Mouse (Mus musculus) neural tube, embryonic 12.5 days (tissue): ENCODE measurements at regions not wholly inside any gene's neighbourhood (a gene's known extent, or its start where the extent isn't known, plus 50 kb on each side); places are given as distances from the start of the nearest gene placed in this dataset.

Experiments
- ATAC-seq: fragments of 200-750 bp; cut with Nextera tagmentation; 2 replicates; pipeline ENCODE4 v1.8.0; 2017; ENCODE audit warnings: low read depth, mild to moderate bottlenecking, moderate TSS enrichment, moderate library complexity; ENCODE audit not compliant: low FRiP score
- H3K27ac ChIP-seq: fragments of 300-500 bp; sonication (generic); 2 replicates; pipeline ENCODE4 v1.5.1; 2016
- H3K27me3 ChIP-seq: fragments of 300-500 bp; sonication (generic); replicated peaks from 2 replicates; pipeline ENCODE4 v1.6.1; 2016; ENCODE audit warnings: mild to moderate bottlenecking
- H3K36me3 ChIP-seq: fragments of 300-500 bp; sonication (generic); 2 replicates; pipeline ENCODE4 v1.6.1; 2016; ENCODE audit warnings: mild to moderate bottlenecking
- H3K4me1 ChIP-seq: fragments of 300-500 bp; sonication (generic); 2 replicates; pipeline ENCODE4 v1.6.1; 2016
- H3K4me2 ChIP-seq: fragments of 300-500 bp; sonication (generic); replicated peaks from 2 replicates; pipeline ENCODE4 v1.6.1; 2016; ENCODE audit warnings: mild to moderate bottlenecking
- H3K4me3 ChIP-seq: fragments of 300-500 bp; sonication (generic); 2 replicates; pipeline ENCODE4 v1.5.1; 2016
- H3K9ac ChIP-seq: fragments of 300-500 bp; sonication (generic); 2 replicates; pipeline ENCODE4 v1.6.1; 2016; ENCODE audit warnings: mild to moderate bottlenecking
- H3K9me3 ChIP-seq: fragments of 300-500 bp; sonication (generic); 2 replicates; pipeline ENCODE4 v1.6.1; 2016; ENCODE audit warnings: mild to moderate bottlenecking
- WGBS: fragments of 180-500 bp; shearing (Covaris S2); methylation state at CpG from one replicate; pipeline ENCODE4 v1.1.7; 2016; 5-methylcytosine and 5-hydroxymethylcytosine counted together

DNA sequence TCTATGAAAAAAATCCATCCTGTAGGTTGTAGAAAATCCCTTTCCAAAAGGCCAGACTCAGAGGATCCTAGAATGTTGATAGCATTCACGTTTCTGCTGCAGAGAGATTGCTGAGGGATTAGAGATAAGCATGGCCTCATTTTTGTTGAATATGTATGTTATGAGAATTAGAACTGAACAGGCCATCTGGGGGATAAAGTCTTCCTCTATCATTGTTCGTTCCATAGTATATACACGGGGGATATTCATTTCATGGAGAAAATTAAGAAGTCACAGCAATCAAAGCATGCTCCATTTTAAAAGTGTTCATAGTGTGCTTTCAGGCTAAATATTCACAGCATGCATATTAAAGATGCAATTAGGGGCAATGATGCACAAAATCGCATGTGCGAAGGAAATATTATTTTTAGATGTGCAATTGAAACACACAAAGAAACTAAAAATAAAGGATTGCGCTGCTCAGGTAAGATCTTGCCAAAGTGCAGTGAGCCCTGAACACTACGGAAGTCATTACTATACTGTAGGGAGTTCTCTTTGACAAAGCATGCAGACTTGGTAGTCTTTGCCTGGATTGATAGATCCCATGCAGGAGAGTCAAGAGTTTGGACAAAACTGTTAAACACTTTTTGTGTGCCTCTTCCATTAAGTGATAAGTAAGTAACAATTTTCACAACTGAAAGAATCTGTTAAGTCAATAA is 511.5 kb downstream of the Phf3 start:
- Histone ChIP-seq H3K27me3 (no peaks in the 10 kb centered on the region), H3K9ac (no peak overlapping the region), H3K4me3 (no peak overlapping the region), H3K4me1 (no peaks in the 10 kb centered on the region), H3K9me3 (no peaks in the 10 kb centered on the region), H3K36me3 (no peaks in the 10 kb centered on the region), H3K27ac (no peak overlapping the region), H3K4me2 (no peak overlapping the region)
- WGBS: 85% methylated on average over 7 of the region's 7 CpGs
- no peak for ATAC-seq

DNA sequence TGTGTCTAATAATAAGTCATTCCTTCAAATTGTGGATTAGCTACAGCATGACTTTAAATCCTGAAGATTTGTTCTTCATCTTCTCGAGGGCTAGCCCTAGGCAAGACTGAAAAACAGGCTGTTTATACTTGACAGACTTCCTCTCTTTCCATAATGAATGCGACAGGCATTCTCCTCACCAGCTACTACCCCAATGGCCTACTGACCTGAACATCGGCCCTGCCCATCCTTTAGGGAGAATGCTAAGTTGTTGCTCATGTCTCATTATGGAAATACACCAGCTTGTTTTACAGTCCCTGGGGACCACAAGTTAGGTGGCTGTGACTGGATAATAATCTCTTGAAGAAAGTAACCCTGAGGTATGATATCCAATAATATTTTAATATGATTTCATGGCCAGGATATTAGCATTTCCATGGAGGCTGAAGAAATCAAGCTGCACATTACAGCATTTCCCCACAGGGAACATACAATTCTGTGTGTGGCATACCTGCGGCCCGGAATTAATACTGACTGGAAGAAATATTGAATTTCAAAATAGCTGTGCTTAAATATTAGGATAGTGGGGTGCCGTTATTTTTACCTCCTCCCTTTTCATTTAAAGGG is 553.0 kb downstream of the Phf3 start:
- Histone ChIP-seq H3K36me3 (no peaks in the 10 kb centered on the region), H3K27me3 (no peaks in the 10 kb centered on the region), H3K9ac (no peak overlapping the region), H3K27ac (no peak overlapping the region), H3K4me3 (no peak overlapping the region), H3K4me1 (no peaks in the 10 kb centered on the region), H3K9me3 (no peaks in the 10 kb centered on the region), H3K4me2 (no peak overlapping the region)
- WGBS: 80% methylated on average over 6 of the region's 6 CpGs
- no peak for ATAC-seq

DNA sequence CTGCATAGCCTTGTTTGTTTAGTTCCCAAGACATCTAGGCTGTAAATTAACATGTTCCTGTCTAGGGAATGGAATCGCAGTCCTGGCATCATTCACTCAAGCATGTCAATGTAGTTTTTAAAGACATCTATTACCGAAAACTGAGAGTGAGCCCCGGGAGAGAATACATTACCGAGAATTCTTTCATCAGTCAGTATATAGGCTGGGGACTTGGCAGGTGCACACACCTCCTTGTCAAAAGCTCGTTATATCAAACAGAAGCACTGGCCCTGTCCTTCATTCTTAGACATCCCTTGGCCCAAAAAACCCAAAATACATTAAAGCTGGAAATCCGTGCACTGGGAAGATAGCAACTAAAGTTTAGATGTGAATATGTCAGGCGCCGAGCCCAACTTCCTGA is 555.5 kb downstream of the Phf3 start:
- no peaks in the 10 kb centered on the region for H3K9me3 ChIP-seq
- no peak overlapping the region for H3K27ac ChIP-seq
- no peaks in the 10 kb centered on the region for H3K36me3 ChIP-seq
- no peaks in the 10 kb centered on the region for H3K27me3 ChIP-seq
- no peak for ATAC-seq
- WGBS: 90% methylated on average over 8 of the region's 8 CpGs
- no peak overlapping the region for H3K4me2 ChIP-seq
- no peak overlapping the region for H3K9ac ChIP-seq
- no peaks in the 10 kb centered on the region for H3K4me1 ChIP-seq
- no peak overlapping the region for H3K4me3 ChIP-seq

DNA sequence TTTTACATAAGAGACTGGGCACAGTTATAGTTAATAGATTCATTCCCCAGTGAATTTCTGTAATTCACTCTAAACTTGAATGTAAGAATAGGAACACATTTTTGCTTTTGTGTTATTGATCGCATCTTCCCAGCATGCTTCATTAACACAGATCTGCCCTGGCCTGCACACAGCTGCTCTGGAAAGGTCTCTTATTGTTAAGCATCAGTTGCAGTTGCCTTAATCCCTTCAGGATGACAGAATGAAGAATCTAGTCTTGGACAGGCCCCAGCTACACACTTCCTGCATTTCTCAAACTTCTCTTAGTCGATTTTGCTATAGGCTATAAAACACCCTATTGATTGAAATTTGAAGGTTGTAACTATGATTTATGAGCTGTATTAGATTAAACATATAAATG is 584.6 kb downstream of the Phf3 start:
- no peaks in the 10 kb centered on the region for H3K4me1 ChIP-seq
- H3K9ac ChIP-seq: no peak overlapping the region
- ATAC-seq: no peak
- no peaks in the 10 kb centered on the region for H3K27me3 ChIP-seq
- no peak overlapping the region for H3K27ac ChIP-seq
- no peaks in the 10 kb centered on the region for H3K9me3 ChIP-seq
- WGBS: 69% methylated on average over 2 of the region's 2 CpGs
- no peak overlapping the region for H3K4me3 ChIP-seq
- H3K36me3 ChIP-seq: no peaks in the 10 kb centered on the region
- H3K4me2 ChIP-seq: no peak overlapping the region

DNA sequence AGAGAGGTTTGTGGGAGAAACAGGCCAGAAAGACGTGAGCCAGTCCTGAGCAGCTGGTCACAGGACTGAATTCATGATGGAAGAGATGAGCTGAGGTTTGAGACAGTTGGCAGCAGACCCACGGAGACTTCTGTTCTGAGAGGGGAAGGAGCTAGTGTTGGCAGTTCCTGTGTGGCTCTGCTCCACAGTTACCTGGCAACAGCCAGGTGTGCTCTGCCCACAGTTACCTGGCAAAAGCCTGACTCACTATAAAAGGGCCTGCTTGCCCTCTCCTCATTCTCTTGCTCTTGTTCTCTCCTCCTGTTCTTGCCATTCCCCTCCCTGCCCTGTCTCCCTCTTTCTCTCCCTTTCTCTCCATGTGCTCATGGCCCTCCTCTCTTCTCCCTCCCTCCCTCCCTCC is 611.3 kb downstream of the Phf3 start:
- Histone ChIP-seq H3K27me3 (no peaks in the 10 kb centered on the region), H3K4me3 (no peak overlapping the region), H3K9me3 (no peaks in the 10 kb centered on the region), H3K4me1 (no peaks in the 10 kb centered on the region), H3K36me3 (no peaks in the 10 kb centered on the region), H3K4me2 (no peak overlapping the region), H3K9ac (no peak overlapping the region), H3K27ac (no peak overlapping the region)
- 80% methylated on average over 2 of the region's 2 CpGs for WGBS
- no peak for ATAC-seq

DNA sequence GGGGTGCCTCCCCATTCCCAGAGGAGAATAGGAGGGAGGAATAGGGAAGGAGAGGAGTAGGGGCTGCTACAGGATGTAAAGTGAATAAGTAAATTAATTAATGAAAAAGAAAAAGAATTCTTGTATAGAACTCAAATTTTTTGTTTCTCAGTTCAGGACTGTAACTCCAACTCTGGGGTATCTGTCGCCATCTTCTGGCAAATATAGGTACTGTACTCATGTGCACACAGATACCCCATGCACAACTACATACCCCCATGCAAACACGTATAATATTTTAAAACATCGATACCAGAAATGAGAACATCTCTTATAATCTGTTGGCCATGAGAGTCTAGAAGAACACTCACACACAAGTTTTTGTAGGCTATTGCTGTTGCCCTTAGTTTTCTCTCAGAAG is 614.2 kb downstream of the Phf3 start:
- no peaks in the 10 kb centered on the region for H3K36me3 ChIP-seq
- 78% methylated on average over 3 of the region's 3 CpGs for WGBS
- H3K4me1 ChIP-seq: no peaks in the 10 kb centered on the region
- H3K9ac ChIP-seq: no peak overlapping the region
- H3K27ac ChIP-seq: no peak overlapping the region
- H3K9me3 ChIP-seq: no peaks in the 10 kb centered on the region
- H3K4me2 ChIP-seq: no peak overlapping the region
- no peak for ATAC-seq
- no peaks in the 10 kb centered on the region for H3K27me3 ChIP-seq
- H3K4me3 ChIP-seq: no peak overlapping the region

DNA sequence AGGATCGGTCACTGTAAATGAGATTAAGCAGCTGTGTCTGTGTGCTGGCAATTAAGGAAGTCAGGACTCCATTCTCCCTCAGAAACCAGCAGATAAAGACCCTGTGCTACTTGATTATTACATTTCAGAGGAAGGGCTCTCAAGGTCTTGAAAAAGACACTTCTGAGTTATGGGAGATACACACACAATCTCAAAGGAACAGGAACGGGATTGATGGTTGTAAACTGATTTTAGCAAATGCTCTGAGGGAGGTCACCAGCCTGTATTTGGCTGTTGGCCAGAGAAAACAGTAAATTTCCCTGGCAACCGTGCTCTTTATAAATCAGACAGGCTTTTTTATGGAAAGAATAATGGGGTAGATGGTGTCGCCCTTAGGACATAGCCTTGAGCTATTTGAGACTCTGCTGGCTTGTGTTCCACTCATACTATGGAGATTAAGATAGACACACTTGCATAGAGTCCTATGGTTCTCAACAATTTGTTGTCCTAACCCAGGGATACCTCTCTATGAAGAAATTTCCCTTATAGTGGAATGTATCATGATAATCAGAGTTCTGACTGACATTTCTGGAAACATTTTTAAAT is 656.9 kb downstream of the Phf3 start:
- 0 out of 2 replicates have a peak, but pooled peaks have one; percentile 37 for ATAC-seq
- H3K27ac ChIP-seq: no peak overlapping the region
- no peak overlapping the region for H3K4me2 ChIP-seq
- H3K27me3 ChIP-seq: no peaks in the 10 kb centered on the region
- 20% methylated on average over 4 of the region's 4 CpGs for WGBS
- no peaks in the 10 kb centered on the region for H3K36me3 ChIP-seq
- no peak overlapping the region for H3K4me3 ChIP-seq
- H3K9ac ChIP-seq: no peak overlapping the region
- H3K4me1 ChIP-seq: peaks cover 8% of the 10 kb centered on the region
- no peaks in the 10 kb centered on the region for H3K9me3 ChIP-seq

DNA sequence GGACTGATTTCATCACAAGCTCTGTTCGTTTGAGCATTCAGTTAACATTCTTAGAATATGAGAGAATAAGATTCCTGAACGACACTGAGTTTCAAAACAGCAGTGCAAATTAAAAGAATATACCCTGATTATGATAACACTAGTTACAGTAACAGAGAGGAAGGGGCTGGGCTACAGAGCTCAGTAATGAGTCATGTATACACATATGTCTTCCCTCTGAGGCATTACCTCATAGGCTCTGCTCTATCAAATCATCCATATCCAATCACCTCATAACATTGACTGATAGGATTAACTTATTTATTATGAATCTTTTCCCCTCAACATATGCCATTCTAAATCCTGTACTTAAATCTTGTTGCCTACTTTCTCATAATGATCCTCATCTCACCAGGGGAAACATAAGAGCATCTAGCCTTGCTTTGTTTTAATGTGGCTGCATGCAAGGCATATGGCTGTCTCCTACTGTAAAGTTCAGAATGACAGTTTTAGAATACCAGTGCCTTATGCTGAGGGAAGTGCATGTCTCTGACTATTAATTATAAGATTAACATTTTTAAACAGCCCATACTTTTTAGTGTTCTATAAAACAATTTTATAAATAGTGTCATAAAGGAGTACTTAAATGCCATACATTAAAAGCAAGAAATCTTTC is 669.0 kb downstream of the Phf3 start:
- Histone ChIP-seq H3K4me1 (no peaks in the 10 kb centered on the region), H3K27ac (no peak overlapping the region), H3K9me3 (no peaks in the 10 kb centered on the region), H3K4me3 (no peak overlapping the region), H3K4me2 (no peak overlapping the region), H3K36me3 (no peaks in the 10 kb centered on the region), H3K9ac (no peak overlapping the region), H3K27me3 (no peaks in the 10 kb centered on the region)
- peak; percentile 50; the same call in 1 of the 2 replicates for ATAC-seq
- WGBS: 78% methylated on average over 2 of the region's 2 CpGs

DNA sequence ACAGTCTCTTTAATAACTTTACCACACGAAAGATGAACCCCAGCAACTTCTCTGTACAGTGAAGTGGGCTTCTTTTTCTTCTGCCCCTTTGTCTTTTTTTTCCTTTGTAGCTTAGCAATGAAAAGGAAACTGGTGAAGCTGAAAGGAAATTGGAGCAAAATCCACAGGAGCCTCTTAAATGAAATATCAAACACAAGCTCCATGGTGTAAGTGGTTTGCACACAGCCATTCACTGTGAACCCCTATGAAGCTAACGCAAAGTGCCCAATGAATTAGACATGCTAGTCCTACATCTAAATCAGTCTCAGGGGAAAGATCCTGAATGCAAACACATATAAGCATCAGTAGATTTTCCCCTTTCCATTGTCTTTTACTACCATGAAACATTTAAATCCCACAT is 697.5 kb downstream of the Phf3 start:
- WGBS: 47% methylated on average over 2 of the region's 2 CpGs
- no peak overlapping the region for H3K27ac ChIP-seq
- ATAC-seq: no peak
- no peaks in the 10 kb centered on the region for H3K27me3 ChIP-seq
- no peaks in the 10 kb centered on the region for H3K36me3 ChIP-seq
- H3K9me3 ChIP-seq: no peaks in the 10 kb centered on the region
- H3K4me3 ChIP-seq: no peak overlapping the region
- no peaks in the 10 kb centered on the region for H3K4me1 ChIP-seq
- H3K4me2 ChIP-seq: no peak overlapping the region
- no peak overlapping the region for H3K9ac ChIP-seq

DNA sequence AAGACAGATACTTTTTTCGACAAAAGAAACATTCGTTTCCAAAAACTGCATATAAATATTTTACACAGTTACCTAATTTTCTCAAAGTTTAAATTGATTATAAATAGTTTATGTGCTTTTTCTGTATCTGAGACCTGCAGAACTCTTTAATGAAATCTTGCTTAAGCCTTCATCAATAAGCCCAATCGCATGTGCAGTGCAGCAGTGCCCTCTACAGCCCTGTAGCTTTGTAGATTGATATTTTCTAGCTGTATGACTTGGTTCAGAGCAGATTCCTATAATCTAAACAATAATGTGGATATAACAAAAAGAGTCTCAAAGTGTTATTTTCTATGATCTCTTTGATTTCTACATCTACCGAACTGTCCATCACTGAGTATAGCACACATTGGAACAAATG is 728.7 kb downstream of the Phf3 start:
- H3K4me1 ChIP-seq: no peaks in the 10 kb centered on the region
- H3K4me3 ChIP-seq: no peak overlapping the region
- no peaks in the 10 kb centered on the region for H3K27me3 ChIP-seq
- ATAC-seq: no peak
- no peak overlapping the region for H3K9ac ChIP-seq
- H3K4me2 ChIP-seq: no peak overlapping the region
- 90% methylated on average over 4 of the region's 4 CpGs for WGBS
- H3K27ac ChIP-seq: no peak overlapping the region
- H3K36me3 ChIP-seq: no peaks in the 10 kb centered on the region
- no peaks in the 10 kb centered on the region for H3K9me3 ChIP-seq

DNA sequence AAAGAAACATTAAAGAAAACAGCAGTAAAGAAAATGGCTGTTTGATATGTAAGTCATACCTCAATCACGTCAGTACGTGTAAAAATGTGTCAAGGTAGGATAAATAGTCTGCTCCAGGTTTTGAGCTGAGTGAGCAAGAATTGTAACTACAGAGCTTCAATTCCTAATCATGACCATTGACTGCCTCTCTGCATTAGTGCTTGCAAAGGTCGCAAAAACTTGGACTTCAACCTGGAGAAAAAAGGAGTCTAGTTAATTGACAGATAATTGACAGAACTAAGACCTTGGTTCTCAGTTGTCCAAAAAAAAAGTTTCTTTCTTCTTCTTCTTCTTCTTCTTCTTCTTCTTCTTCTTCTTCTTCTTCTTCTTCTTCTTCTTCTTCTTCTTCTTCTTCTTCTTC is 759.5 kb downstream of the Phf3 start:
- 90% methylated on average over 3 of the region's 3 CpGs for WGBS
- ATAC-seq: no peak
- Histone ChIP-seq H3K27me3 (no peaks in the 10 kb centered on the region), H3K27ac (no peak overlapping the region), H3K9ac (no peak overlapping the region), H3K9me3 (no peaks in the 10 kb centered on the region), H3K4me1 (no peaks in the 10 kb centered on the region), H3K4me3 (no peak overlapping the region), H3K4me2 (no peak overlapping the region), H3K36me3 (no peaks in the 10 kb centered on the region)
